Mouse (Mus musculus): Measurements from ENCODE around the gene Tsacc. TPM values are rescaled to one million over a fixed set of nuclear protein-coding genes. Genes with fewer than 3 reads are reported as not detected.
"Not testable (repeated sequence)": the region's sequence is repeated elsewhere in the genome, so short reads cannot be mapped to it uniquely, and the experiment has no call there.

The Tsacc gene
- polyA plus RNA-seq, 1 experiment from 2014 or later, result 10.8 TPM

- no peak for TF ChIP-seq EP300 (IDR thresholded peaks at IDR 0.05)
- TF ChIP-seq CTCF (IDR thresholded peaks at IDR 0.05), result no peak
- Histone ChIP-seq H3K4me2 (replicated peaks; ENCODE audit: low read depth, low read length) (no peak overlapping the region), H3K9ac (replicated peaks; ENCODE audit: low read depth) (no peak overlapping the region), H3K4me1 (ENCODE audit: insufficient read depth, low read depth, low read length) (no peaks in the 10 kb centered on the region), H3K27me3 (replicated peaks; ENCODE audit: insufficient read depth, low read length) (no peaks in the 10 kb centered on the region), H3K4me3 (ENCODE audit: low read depth, low read length) (no peak overlapping the region), H3K27ac (ENCODE audit: low read length) (no peak overlapping the region), H3K9me3 (ENCODE audit: low read length) (no peaks in the 10 kb centered on the region), H3K36me3 (ENCODE audit: insufficient read depth, low read length) (no peaks in the 10 kb centered on the region)
- 84% methylated on average over 2 of the region's 2 CpGs for WGBS
- ATAC-seq (no peak), DNase-seq (ENCODE audit: low spot score) (no peak)
Measured at GRCm38 (mm10) chr3:88276121-88276520, 20.7 kb downstream of the Tsacc start.

GRCm38 (mm10) chr3:88274002-88274401 is 22.8 kb downstream of the Tsacc start:
- ATAC-seq, result no peak
- H3K9ac ChIP-seq (replicated peaks; ENCODE audit: low read depth), result no peak overlapping the region
- H3K4me1 ChIP-seq (ENCODE audit: insufficient read depth, low read depth, low read length), result no peaks in the 10 kb centered on the region
- no peak overlapping the region for H3K27ac ChIP-seq (ENCODE audit: low read length)
- no peak overlapping the region for H3K4me3 ChIP-seq (ENCODE audit: low read depth, low read length)
- H3K9me3 ChIP-seq (ENCODE audit: low read length), result no peaks in the 10 kb centered on the region
- no peaks in the 10 kb centered on the region for H3K27me3 ChIP-seq (replicated peaks; ENCODE audit: insufficient read depth, low read length)
- 93% methylated on average over 4 of the region's 4 CpGs for WGBS
- H3K36me3 ChIP-seq (ENCODE audit: insufficient read depth, low read length), result no peaks in the 10 kb centered on the region
- peak; percentile 49 for TF ChIP-seq CTCF (IDR thresholded peaks at IDR 0.05)
- no peak for TF ChIP-seq EP300 (IDR thresholded peaks at IDR 0.05)
- DNase-seq (ENCODE audit: low spot score), result no peak
- H3K4me2 ChIP-seq (replicated peaks; ENCODE audit: low read depth, low read length), result no peak overlapping the region

- Histone ChIP-seq H3K27ac (ENCODE audit: low read length) (no peak overlapping the region), H3K4me2 (replicated peaks; ENCODE audit: low read depth, low read length) (no peak overlapping the region), H3K9me3 (ENCODE audit: low read length) (no peaks in the 10 kb centered on the region), H3K9ac (replicated peaks; ENCODE audit: low read depth) (no peak overlapping the region), H3K36me3 (ENCODE audit: insufficient read depth, low read length) (no peaks in the 10 kb centered on the region), H3K27me3 (replicated peaks; ENCODE audit: insufficient read depth, low read length) (no peaks in the 10 kb centered on the region), H3K4me1 (ENCODE audit: insufficient read depth, low read depth, low read length) (no peaks in the 10 kb centered on the region), H3K4me3 (ENCODE audit: low read depth, low read length) (no peak overlapping the region)
- DNase-seq (ENCODE audit: low spot score) (no peak), ATAC-seq (no peak)
- no peak for TF ChIP-seq CTCF (IDR thresholded peaks at IDR 0.05)
- no peak for TF ChIP-seq EP300 (IDR thresholded peaks at IDR 0.05)
- WGBS, result 91% methylated on average over 3 of the region's 3 CpGs
Measured at GRCm38 (mm10) chr3:88271859-88272258, 24.9 kb downstream of the Tsacc start.

- H3K4me3 ChIP-seq (ENCODE audit: low read depth, low read length); H3K9me3 ChIP-seq (ENCODE audit: low read length); H3K4me2 ChIP-seq (replicated peaks; ENCODE audit: low read depth, low read length); H3K27me3 ChIP-seq (replicated peaks; ENCODE audit: insufficient read depth, low read length); H3K36me3 ChIP-seq (ENCODE audit: insufficient read depth, low read length); DNase-seq (ENCODE audit: low spot score); ATAC-seq; H3K27ac ChIP-seq (ENCODE audit: low read length); H3K4me1 ChIP-seq (ENCODE audit: insufficient read depth, low read depth, low read length); H3K9ac ChIP-seq (replicated peaks; ENCODE audit: low read depth): not testable (repeated sequence)
- WGBS, result 78% methylated on average over 2 of the region's 2 CpGs
Measured at GRCm38 (mm10) chr3:88271298-88271697, 25.5 kb downstream of the Tsacc start.

GRCm38 (mm10) chr3:88268991-88269390 is 27.8 kb downstream of the Tsacc start:
- no peaks in the 10 kb centered on the region for H3K9me3 ChIP-seq (ENCODE audit: low read length)
- TF ChIP-seq EP300 (IDR thresholded peaks at IDR 0.05) (no peak), CTCF (IDR thresholded peaks at IDR 0.05) (no peak)
- H3K27ac ChIP-seq (ENCODE audit: low read length), result no peak overlapping the region
- ATAC-seq (no peak), DNase-seq (ENCODE audit: low spot score) (no peak)
- H3K4me1 ChIP-seq (ENCODE audit: insufficient read depth, low read depth, low read length), result no peaks in the 10 kb centered on the region
- no peaks in the 10 kb centered on the region for H3K36me3 ChIP-seq (ENCODE audit: insufficient read depth, low read length)
- no peak overlapping the region for H3K4me2 ChIP-seq (replicated peaks; ENCODE audit: low read depth, low read length)
- no peaks in the 10 kb centered on the region for H3K27me3 ChIP-seq (replicated peaks; ENCODE audit: insufficient read depth, low read length)
- 81% methylated on average over 5 of the region's 5 CpGs for WGBS
- H3K4me3 ChIP-seq (ENCODE audit: low read depth, low read length), result no peak overlapping the region
- H3K9ac ChIP-seq (replicated peaks; ENCODE audit: low read depth), result no peak overlapping the region

GRCm38 (mm10) chr3:88268014-88268413 is 28.8 kb downstream of the Tsacc start:
- 53% methylated on average over 6 of the region's 6 CpGs for WGBS
- H3K4me2 ChIP-seq (replicated peaks; ENCODE audit: low read depth, low read length); DNase-seq (ENCODE audit: low spot score); H3K4me3 ChIP-seq (ENCODE audit: low read depth, low read length); H3K36me3 ChIP-seq (ENCODE audit: insufficient read depth, low read length); H3K4me1 ChIP-seq (ENCODE audit: insufficient read depth, low read depth, low read length); H3K9me3 ChIP-seq (ENCODE audit: low read length); H3K27ac ChIP-seq (ENCODE audit: low read length); H3K27me3 ChIP-seq (replicated peaks; ENCODE audit: insufficient read depth, low read length); H3K9ac ChIP-seq (replicated peaks; ENCODE audit: low read depth); ATAC-seq: not testable (repeated sequence)

- no peak overlapping the region for H3K4me3 ChIP-seq (ENCODE audit: low read depth, low read length)
- TF ChIP-seq CTCF (IDR thresholded peaks at IDR 0.05) (no peak), EP300 (IDR thresholded peaks at IDR 0.05) (no peak)
- no peaks in the 10 kb centered on the region for H3K4me1 ChIP-seq (ENCODE audit: insufficient read depth, low read depth, low read length)
- H3K9me3 ChIP-seq (ENCODE audit: low read length), result no peaks in the 10 kb centered on the region
- no peaks in the 10 kb centered on the region for H3K27me3 ChIP-seq (replicated peaks; ENCODE audit: insufficient read depth, low read length)
- H3K9ac ChIP-seq (replicated peaks; ENCODE audit: low read depth), result no peak overlapping the region
- ATAC-seq (no peak), DNase-seq (ENCODE audit: low spot score) (no peak)
- no peaks in the 10 kb centered on the region for H3K36me3 ChIP-seq (ENCODE audit: insufficient read depth, low read length)
- no peak overlapping the region for H3K27ac ChIP-seq (ENCODE audit: low read length)
- no peak overlapping the region for H3K4me2 ChIP-seq (replicated peaks; ENCODE audit: low read depth, low read length)
- WGBS, result 54% methylated on average over 3 of the region's 3 CpGs
Measured at GRCm38 (mm10) chr3:88262346-88262745, 34.5 kb downstream of the Tsacc start.
